Mouse (Mus musculus) heart, adult 2 months (tissue): ENCODE data around the gene Rpl7a. TPM values are rescaled to one million over a fixed set of nuclear protein-coding genes. Genes with fewer than 3 reads are reported as not detected.
"Not testable (repeated sequence)": the region's sequence is repeated elsewhere in the genome, so short reads cannot be mapped to it uniquely, and the experiment has no call there.

Source experiments
- DNase-seq, 2 experiments: peaks; one replicate each; pipeline ENCODE4 v3.0.0; 2021
- H3K27ac ChIP-seq: fragments of 200-600 bp; 2 replicates; pipeline ENCODE4 v1.8.1; 2022
- H3K27me3 ChIP-seq: fragments of 200-500 bp; 2 replicates; pipeline ENCODE4 v1.6.1; 2012; ENCODE audit warnings: mild to moderate bottlenecking, low read length, inconsistent platforms, mixed read lengths; ENCODE audit not compliant: control insufficient read depth, insufficient read depth
- H3K36me3 ChIP-seq: fragments of 200-500 bp; 2 replicates; pipeline ENCODE4 v1.6.1; 2012; ENCODE audit warnings: low read length, inconsistent platforms; ENCODE audit not compliant: control insufficient read depth, insufficient read depth
- H3K4me1 ChIP-seq: fragments of 200-500 bp; 2 replicates; pipeline ENCODE4 v1.6.1; 2011; ENCODE audit warnings: low read length; ENCODE audit not compliant: control insufficient read depth, insufficient read depth
- H3K4me3 ChIP-seq: fragments of 200-600 bp; 2 replicates; pipeline ENCODE4 v1.8.1; 2022
- H3K79me2 ChIP-seq: fragments of 200-500 bp; replicated peaks from 2 replicates; pipeline ENCODE4 v1.6.1; 2012; ENCODE audit warnings: mild to moderate bottlenecking, inconsistent platforms, low read length, moderate library complexity, mixed read lengths; ENCODE audit not compliant: control insufficient read depth, insufficient read depth
- H3K9ac ChIP-seq: fragments of 200-500 bp; 2 replicates; pipeline ENCODE4 v1.6.1; 2012; ENCODE audit warnings: low read depth, mild to moderate bottlenecking, control low read depth, inconsistent platforms, low read length, mixed read lengths
- CTCF ChIP-seq: fragments of 200-600 bp; IDR thresholded peaks from 2 replicates; pipeline ENCODE4 v1.8.1; 2022; ENCODE audit warnings: antibody characterized with exemption, mild to moderate bottlenecking, moderate library complexity
- EP300 ChIP-seq: fragments of 200-500 bp; IDR thresholded peaks from 2 replicates; pipeline ENCODE4 v1.6.1; 2011; ENCODE audit warnings: low read depth, low read length, control low read depth; ENCODE audit not compliant: insufficient read depth
- POLR2A ChIP-seq: fragments of 200-500 bp; IDR thresholded peaks from 2 replicates; pipeline ENCODE4 v1.6.1; 2011; ENCODE audit warnings: mild to moderate bottlenecking, low read depth, low read length, control low read depth; ENCODE audit not compliant: insufficient read depth
- WGBS: fragments of 180-500 bp; shearing (Covaris S2); methylation state at CpG from one replicate; pipeline ENCODE4 v1.1.7; 2018; 5-methylcytosine and 5-hydroxymethylcytosine counted together
- intact Hi-C: fragments of 180-260 bp; cut with DNase I; formaldehyde crosslinking; loops from one replicate; pipeline ENCODE4 v1.15.1; 2025
- long read RNA-seq: library from polyadenylated mRNA; stranded (forward); transcript quantifications from one replicate; pipeline ENCODE4 v2.0.0, GENCODE M21; 2021
- polyA plus RNA-seq: library from polyadenylated mRNA; depleted of rRNA; stranded (reverse); fragments of >200 nt; gene quantifications from 2 replicates; pipeline ENCODE4 v1.2.3, GENCODE M21; 2012; rRNA removed
- total RNA-seq, 2 experiments: library from RNA; stranded (reverse); gene quantifications; 2 replicates each; pipeline ENCODE4 v1.2.3; 2021

Rpl7a gene
- total RNA-seq (100 to 1,000 TPM; 266 to 312 TPM), polyA plus RNA-seq (431 and 478 TPM in 2 replicates)
- long read RNA-seq, transcript Rpl7a-201 (8 exons, 914 nt): major isoform, 19 of 26 reads
- long read RNA-seq, partial matches to known transcripts: 5 of 26 reads
- long read RNA-seq, other reads (novel, unspliced or antisense): 0 of 26 reads

DNA sequence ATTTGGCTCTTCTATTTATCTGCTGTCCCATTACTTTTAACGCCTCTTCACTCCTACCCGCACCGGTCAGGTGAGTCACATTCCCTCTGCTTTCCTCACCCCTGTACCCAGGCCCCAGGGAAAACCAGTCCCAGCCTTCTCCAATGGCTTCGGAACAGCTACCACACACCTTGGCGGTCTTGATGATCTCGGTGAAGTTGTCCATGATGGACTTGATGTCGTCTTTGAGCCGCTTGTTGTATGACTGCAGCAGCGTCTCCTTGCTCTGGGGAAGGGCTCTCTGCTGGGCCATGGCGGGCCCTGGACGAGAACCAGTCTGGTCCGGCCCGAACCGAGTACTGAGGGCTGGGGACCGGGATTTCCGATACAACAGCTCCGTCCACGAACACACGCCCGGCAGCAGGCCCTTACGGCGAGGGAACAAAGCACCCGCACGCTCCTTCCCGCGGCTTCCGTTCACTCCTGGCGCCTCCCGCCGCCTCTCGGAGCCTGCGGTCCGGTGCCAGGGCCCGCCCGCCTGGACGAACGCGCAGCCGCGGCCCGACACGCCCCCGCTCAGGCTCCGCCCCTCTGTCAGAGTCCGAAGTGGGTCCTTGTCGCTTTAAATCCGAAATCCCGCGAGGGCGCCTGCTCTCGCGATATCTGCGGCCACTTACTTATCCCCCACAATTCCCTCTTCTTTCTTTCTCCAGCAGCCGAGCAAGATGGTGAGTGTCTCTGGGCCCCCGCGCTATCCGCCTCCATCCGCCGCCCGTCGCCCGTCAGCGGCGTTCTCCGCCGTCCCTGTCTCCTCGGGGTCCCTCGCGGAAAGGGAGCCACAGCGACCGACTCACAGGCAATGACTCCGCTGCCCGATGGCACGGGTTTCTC is at the start of gene Rpl7a, which contains the start of gene Med22:
Gene Rpl7a, plus strand, starts transcription at position 641 of the 870 bp plus-strand sequence.
Gene Med22, minus strand, starts transcription at position 554 of the 870 bp plus-strand sequence.
- Histone ChIP-seq H3K4me1 (peaks cover 7% of the 10 kb centered on the region), H3K36me3 (peaks cover 7% of the 10 kb centered on the region), H3K27ac (peak within 1 kb of the TSS; percentile 86), H3K27me3 (no peaks in the 10 kb centered on the region), H3K79me2 (peaks cover 5% of the 10 kb centered on the region), H3K9ac (peak within 1 kb of the TSS; percentile 95), H3K4me3 (peak within 1 kb of the TSS; percentile 84)
- DNase-seq: peak; percentile 100
- under 1% methylated on average over 74 of the region's 74 CpGs for WGBS
- TF ChIP-seq CTCF: no peak
- TF ChIP-seq POLR2A: peak; percentile 96
- peak; percentile 28; the same call in 1 of the 2 replicates for TF ChIP-seq EP300
- intact Hi-C loops: no loop called here

DNA sequence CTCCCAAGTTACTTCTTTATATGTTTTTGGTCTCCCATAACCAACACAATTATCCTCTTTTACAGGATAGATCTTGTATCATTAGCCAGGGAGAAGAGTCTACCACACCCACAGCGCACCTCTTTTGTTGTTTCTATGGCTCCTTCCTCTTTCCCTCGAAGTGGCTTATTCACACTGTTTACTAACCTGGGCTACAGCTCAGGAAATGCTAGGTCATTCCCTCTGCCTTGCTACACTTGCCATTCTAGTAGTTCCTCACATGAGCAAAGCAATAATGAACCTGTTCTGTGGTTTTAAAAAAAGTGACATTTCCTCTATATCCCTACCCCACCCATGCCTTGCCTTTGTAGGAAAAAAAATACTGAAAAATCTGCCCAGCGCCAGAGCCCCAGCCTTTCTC is 47.7 kb upstream of the Rpl7a start:
- H3K4me1 ChIP-seq: no peaks in the 10 kb centered on the region
- no peak overlapping the region for H3K4me3 ChIP-seq
- intact Hi-C loops: no loop called here
- 0 out of 2 replicates have a peak, but pooled peaks cover 2% of the 10 kb centered on the region for H3K27me3 ChIP-seq
- no peaks in the 10 kb centered on the region for H3K36me3 ChIP-seq
- H3K9ac ChIP-seq: no peak overlapping the region
- H3K27ac ChIP-seq: no peak overlapping the region
- H3K79me2 ChIP-seq: no peaks in the 10 kb centered on the region
- no peak for TF ChIP-seq EP300
- no peak for TF ChIP-seq POLR2A
- no peak for TF ChIP-seq CTCF
- 67% methylated on average over 3 of the region's 3 CpGs for WGBS
- no peak for DNase-seq

DNA sequence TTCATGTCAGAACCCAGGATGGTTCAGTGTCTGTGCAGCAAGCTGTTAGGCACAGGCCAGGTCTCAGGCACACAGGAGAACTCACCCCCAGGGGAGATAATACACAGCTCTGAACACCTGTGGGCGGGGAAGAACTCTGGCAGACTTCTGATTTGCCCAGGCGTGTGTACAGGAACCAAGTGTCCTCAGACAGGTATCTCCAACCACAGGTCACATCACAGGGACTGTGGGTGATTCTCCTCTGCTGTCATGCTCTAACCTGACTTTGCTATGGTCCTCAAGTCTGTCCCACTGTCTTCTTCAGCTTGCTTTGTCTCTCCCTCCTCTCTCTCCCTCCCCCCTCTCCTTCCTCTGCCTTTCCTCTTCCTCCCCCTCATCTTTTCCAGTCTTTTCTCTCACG is 45.7 kb upstream of the Rpl7a start, which contains the start of gene Abo:
Gene Abo, minus strand, starts transcription at position 101 of the 400 bp plus-strand sequence.
- intact Hi-C loops: no loop called here
- TF ChIP-seq POLR2A: no peak
- Histone ChIP-seq H3K27ac (no peak within 1 kb of the TSS), H3K36me3 (no peaks in the 10 kb centered on the region), H3K9ac (no peak within 1 kb of the TSS), H3K27me3 (0 out of 2 replicates have a peak, but pooled peaks cover 2% of the 10 kb centered on the region), H3K79me2 (no peaks in the 10 kb centered on the region), H3K4me1 (no peaks in the 10 kb centered on the region), H3K4me3 (no peak within 1 kb of the TSS)
- 46% methylated on average over 3 of the region's 3 CpGs for whole genome bisulfite sequencing
- no peak for DNase-seq

DNA sequence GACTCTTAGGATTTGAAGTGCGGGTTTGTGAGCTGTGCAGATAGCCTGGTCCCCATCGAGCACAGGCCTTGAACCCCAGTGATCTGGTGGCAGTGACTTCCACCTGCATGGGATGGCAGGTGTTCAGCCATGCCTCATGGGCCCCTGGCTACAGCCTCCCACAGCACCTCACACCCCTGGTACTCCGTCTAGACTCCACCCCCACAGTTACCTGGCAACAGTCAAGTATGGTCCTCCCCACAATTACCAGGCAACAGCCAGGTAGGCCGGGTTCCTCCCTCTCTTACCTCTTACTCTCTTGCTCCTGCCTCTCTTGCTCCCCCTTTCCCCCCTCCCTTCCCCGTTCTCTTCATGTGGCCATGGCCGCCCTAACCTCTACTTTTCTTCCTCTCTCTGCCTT is 39.9 kb upstream of the Rpl7a start:
- H3K4me3 ChIP-seq: no peak overlapping the region
- WGBS: 48% methylated on average over 6 of the region's 6 CpGs
- H3K27me3 ChIP-seq: no peaks in the 10 kb centered on the region
- H3K27ac ChIP-seq: no peak overlapping the region
- H3K79me2 ChIP-seq: no peaks in the 10 kb centered on the region
- H3K4me1 ChIP-seq: no peaks in the 10 kb centered on the region
- H3K36me3 ChIP-seq: no peaks in the 10 kb centered on the region
- intact Hi-C loops: no loop called here
- DNase-seq: no peak
- no peak overlapping the region for H3K9ac ChIP-seq
- TF ChIP-seq EP300 (no peak), POLR2A (no peak), CTCF (no peak)

DNA sequence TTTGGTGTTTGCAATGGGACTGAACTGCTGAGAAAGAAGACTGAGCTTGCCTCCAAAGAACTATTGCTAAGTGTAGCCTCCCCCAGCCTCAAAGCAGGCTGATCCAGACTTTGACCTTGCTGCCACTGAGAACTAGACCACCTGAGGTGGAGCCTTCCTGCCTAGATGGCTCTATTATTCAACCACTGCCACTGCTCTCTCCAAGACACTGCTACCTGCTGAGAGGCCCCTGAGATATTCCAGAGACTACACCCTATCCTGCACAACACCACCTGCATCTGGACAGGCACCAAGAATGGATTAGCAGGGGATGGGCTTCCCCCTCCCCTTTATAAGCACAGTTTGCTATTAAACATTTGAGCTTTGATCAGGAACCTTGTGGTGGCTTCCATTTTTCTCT is 32.0 kb upstream of the Rpl7a start:
- H3K4me1 ChIP-seq: no peaks in the 10 kb centered on the region
- H3K27me3 ChIP-seq: 0 out of 2 replicates have a peak, but pooled peaks cover 2% of the 10 kb centered on the region
- no peak for TF ChIP-seq EP300
- no peak for TF ChIP-seq POLR2A
- no peak for TF ChIP-seq CTCF
- no peak overlapping the region for H3K4me3 ChIP-seq
- no peaks in the 10 kb centered on the region for H3K36me3 ChIP-seq
- H3K9ac ChIP-seq: no peak overlapping the region
- no peak overlapping the region for H3K27ac ChIP-seq
- H3K79me2 ChIP-seq: no peaks in the 10 kb centered on the region
- no peak for DNase-seq
- intact Hi-C loops: no loop called here

DNA sequence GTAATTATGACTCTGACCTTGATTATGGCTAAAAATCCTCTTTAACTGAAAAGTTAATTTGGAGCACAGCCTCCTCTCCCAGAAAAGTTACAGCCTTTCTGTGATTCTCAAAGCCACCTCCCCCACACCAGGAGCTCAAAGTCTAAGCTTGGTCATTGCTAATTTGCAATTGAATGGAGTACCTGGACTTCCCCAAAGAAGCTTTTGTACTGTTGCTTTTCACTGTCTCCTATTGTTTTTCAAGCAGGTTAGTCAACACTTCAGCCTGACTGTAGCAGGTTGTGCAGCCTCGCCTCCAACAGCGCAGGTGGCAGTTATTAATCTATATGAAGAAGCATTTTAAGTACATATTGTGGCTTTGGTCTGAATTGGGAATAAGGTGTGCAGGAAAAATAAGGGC is 25.0 kb upstream of the Rpl7a start:
- intact Hi-C loops, H3K27me3 ChIP-seq, DNase-seq, H3K27ac ChIP-seq, H3K9ac ChIP-seq, H3K4me3 ChIP-seq, H3K79me2 ChIP-seq, H3K4me1 ChIP-seq, H3K36me3 ChIP-seq: not testable (repeated sequence)
- WGBS: 96% methylated on average over 2 of the region's 2 CpGs

DNA sequence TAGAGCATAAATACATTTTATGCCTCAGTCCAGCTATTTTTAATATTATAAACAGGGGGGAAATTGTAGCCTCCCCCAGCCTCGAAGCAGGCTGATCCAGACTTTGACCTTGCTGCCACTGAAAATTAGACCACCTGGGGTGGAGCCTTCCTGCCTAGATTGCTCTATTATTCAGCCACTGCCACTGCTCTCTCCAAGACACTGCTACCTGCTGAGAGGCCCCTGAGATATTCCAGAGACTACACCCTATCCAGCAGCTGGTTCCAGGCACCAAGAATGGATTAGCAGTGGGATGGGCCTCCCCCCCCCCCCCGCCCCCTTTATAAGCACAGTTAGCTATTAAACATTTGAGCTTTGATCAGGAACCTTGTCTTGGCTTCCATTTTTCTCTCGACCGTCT is 24.4 kb upstream of the Rpl7a start:
- H3K79me2 ChIP-seq, intact Hi-C loops, H3K27me3 ChIP-seq, H3K36me3 ChIP-seq, H3K9ac ChIP-seq, H3K4me3 ChIP-seq, DNase-seq, H3K4me1 ChIP-seq, H3K27ac ChIP-seq: not testable (repeated sequence)
- 78% methylated on average over 4 of the region's 4 CpGs for WGBS
